Mouse (Mus musculus): ENCODE results near the gene Asb13. TPM values are rescaled to one million over a fixed set of nuclear protein-coding genes. Genes with fewer than 3 reads are reported as not detected.

Asb13 gene
- 5.4 and 9.9 TPM in 2 replicates for total RNA-seq (2014; fragmentation: Nextera tagmentation)
- total RNA-seq (2017): 7.3 and 7.7 TPM in 2 replicates

DNA sequence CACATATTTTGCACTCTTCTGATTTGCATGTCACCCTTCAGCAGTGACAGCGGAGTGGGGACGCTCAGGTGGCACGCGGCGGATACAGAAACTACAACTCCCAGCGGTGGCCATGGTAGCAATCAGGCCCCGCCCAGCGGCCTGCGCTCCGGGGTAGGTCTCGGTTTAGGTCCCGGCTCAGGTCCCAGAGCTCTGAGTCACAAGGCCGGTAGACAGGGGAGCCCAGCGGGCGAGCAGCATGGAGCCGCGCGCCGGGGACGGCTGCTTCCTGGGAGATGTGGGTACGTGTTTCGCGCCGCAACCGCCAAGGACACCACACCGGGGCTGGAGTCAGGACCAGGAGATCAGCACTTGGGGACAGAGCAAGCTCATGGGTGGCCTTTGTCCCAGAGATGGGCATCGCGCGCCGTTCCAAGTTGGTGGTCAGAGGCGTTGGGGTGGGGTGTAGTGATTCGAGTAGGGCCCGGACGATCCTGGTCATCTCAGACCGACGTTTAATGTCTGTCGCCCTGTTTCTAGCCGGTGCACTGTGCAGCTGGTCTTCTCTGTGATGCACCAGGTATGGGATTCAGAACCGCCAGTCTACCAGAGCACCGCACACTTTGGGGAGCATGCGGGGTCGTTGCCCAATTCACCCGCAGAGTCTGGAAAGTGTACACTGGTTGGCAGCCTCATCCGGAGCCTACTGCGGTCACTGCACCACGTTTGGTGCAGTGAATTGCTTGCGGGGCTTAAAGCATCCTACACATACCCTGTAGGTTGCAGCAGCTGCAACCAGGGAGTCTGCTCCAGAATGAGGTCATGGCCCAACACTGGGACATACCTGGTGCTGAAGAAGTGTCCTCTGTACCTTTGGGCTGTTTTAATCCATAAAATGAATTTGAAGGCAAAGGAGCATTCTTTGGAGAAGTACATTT lies at the start of gene Asb13:
Asb13 (plus strand) TSS at position 138 of the 917 bp plus-strand sequence.
- ATAC-seq (replicated peaks; ENCODE audit: low FRiP score, low TSS enrichment, poor library complexity, severe bottlenecking): peak; percentile 97

DNA sequence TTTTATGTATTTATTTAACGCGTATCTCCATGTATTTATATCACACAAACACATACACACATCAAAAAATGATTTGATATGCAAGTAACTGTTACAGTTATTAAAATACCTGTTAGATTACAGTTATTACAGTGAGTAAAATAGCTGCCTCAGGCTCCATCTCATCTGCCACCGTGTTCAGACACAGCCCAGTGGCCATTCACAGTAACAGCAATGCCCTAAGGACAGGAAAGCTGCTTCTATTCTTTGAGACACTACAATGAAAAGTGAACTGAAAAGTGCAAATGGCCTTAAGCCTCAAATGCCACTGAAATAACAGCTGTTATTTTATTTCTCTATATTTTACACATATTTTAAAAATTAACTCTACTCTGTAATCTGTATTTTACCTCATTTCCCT lies 43.0 kb upstream of the Asb13 start:
- ATAC-seq (replicated peaks; ENCODE audit: low FRiP score, low TSS enrichment, poor library complexity, severe bottlenecking): peak; percentile 88

DNA sequence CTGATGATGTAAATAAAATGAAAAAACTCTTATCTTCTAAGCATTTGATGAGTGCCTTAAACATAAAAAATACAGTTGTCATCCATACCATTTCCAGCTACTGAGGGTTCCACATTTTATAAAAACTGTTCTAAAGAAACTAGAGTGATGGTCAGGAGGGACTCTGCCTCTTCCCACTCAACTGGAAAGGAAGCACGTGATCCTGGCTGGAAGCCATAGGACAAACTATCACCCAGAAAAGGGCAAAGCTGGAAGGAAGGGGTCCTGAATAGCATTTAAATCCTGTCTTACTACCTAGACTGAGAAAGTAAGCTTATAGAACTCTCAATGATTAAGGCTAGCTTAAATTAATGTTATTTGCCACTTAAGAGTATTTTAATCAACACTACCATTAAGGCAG lies 39.5 kb upstream of the Asb13 start:
- ATAC-seq (replicated peaks; ENCODE audit: low FRiP score, low TSS enrichment, poor library complexity, severe bottlenecking): no peak

DNA sequence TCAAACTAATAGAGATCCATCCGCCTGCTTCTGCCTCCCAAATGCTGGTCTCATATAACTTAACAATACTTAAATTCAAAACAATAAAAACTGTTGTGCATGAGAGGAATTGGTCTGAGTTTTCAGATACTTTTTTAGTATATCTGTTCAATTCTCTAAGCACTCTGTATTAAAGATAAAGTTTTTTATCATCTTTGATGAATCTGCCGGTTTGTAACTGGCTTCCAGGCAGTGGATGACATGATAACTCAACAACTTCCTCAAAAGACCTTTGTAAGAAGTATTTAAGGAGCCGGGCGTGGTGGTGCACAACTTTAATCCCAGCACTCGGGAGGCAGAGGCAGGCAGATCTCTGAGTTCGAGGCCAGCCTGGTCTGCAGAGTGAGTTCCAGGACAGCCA lies 37.6 kb upstream of the Asb13 start:
- no peak for ATAC-seq (replicated peaks; ENCODE audit: low FRiP score, low TSS enrichment, poor library complexity, severe bottlenecking)

DNA sequence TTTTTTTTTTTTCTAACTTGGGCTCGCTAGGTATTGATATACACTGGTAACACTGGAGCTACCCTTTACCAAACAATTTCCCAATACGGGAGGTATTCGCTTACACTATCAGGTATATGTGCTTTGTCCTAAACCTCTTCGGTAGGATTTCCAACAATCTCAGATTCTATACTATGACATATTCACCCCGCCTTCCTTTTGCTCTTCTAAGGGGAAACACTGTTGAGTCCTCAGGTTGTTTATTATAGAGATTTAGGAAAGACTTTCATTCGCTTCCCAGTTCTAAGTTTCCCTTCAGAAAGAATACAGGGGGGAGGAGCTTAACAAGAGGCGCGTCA lies 24.1 kb upstream of the Asb13 start:
- ATAC-seq (replicated peaks; ENCODE audit: low FRiP score, low TSS enrichment, poor library complexity, severe bottlenecking): peak; percentile 21; the same call in 1 of the 2 replicates

DNA sequence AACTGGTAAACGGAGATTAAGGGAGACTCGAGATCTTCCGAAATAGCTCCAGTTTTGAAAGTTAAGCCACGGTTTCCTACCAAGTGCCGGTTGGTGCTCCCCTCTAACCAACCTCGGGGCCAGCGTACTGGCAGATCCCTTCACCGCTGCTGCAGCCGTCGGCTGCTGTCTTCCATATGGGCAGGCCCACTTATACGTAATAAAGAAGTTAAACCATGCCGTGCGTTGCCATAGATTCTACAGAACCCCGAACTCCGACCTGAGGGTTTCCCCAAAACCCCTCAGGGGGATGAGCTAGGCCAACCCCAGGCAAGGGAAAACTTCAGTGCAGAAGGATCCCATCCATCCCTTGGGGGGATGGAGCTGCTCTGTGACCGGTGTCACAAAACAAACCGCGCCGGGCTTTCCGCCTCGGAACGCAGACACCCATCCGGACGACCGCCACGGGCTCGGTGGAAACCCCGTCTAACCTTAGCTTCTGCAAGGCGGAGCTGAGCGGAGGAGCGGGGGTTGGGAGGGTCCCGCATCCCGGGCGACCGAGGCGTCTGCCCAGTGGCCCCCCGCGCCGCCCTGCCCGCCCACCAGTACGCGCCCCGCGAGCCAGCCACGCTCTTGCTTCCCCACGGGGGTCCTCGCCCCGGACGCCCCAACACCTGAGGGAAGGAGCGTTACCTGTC lies 23.6 kb upstream of the Asb13 start:
- ATAC-seq (replicated peaks; ENCODE audit: low FRiP score, low TSS enrichment, poor library complexity, severe bottlenecking): peak; percentile 72

DNA sequence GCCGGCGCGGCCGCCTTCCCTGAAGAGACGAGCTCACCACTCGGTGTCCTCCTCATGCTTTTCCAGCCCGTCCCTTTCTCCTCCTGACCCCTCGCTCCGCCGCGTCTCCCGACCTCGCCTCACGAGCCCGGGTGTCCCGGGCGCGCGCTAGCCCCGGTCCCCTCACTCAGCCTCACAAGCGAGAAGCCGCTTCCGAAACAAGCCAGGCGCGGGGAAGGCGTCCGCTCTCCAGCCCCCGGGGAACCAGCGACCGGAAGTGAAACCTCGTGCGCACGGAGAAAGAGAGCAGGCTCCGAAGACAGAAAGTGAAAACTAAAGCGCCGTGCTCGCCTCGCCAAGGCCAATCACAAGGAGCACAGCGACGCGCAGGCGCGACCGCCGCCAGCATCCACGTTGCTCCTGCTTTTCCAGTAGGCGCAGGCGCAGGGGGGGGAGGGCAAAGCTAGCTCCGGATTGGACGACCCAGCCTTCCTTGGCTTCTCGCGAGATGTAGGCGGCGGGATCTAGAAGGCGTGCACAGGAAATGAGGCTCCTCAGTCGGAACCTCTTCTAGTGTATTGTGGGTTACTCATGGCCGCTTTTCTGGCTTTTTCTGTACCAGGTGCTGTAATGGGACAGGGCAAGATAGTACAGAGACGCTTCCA lies 22.9 kb upstream of the Asb13 start, which contains the start of gene Fam208b:
Fam208b (minus strand) TSS at position 314 of the 644 bp plus-strand sequence.
- peak; percentile 96 for ATAC-seq (replicated peaks; ENCODE audit: low FRiP score, low TSS enrichment, poor library complexity, severe bottlenecking)

DNA sequence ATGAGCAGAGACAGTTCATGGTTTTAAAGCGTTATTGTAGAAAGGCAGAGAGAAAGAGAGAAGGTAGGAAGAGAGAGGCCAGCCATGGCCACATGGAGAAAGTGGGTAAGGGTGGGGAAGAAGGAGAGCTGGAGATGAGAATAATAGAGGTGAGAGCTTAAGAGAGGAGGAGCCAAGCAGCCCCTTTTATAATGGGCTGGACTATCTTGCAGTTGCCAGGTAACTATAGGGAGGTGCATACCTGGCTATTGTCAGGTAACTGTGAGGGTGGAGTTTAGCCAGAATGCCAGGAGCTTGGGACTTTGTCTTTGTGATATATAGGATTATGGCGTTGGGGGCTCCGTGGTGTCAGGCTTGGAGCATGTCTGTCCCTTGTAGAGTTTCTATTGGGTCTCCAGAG lies 6.7 kb upstream of the Asb13 start:
- no peak for ATAC-seq (replicated peaks; ENCODE audit: low FRiP score, low TSS enrichment, poor library complexity, severe bottlenecking)

DNA sequence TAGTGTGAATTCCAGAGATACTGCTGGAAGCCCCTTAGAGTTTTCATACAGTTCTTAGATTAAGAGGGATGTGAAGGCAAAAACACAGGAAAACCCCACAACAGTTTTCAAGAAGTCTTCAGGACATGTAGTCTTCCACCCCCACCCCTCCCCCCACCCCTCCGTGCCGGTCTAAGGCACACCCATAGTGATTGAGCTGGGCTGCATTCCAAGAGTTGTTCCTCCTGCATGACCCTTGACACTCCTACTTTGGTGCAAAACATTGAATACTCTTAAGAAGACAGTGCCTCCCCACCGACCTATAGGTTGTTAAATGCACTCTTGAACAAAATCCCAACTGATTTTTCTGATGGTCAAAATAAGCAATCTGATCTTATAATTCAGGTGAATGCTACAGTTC lies 5.7 kb upstream of the Asb13 start:
- ATAC-seq (replicated peaks; ENCODE audit: low FRiP score, low TSS enrichment, poor library complexity, severe bottlenecking): no peak

DNA sequence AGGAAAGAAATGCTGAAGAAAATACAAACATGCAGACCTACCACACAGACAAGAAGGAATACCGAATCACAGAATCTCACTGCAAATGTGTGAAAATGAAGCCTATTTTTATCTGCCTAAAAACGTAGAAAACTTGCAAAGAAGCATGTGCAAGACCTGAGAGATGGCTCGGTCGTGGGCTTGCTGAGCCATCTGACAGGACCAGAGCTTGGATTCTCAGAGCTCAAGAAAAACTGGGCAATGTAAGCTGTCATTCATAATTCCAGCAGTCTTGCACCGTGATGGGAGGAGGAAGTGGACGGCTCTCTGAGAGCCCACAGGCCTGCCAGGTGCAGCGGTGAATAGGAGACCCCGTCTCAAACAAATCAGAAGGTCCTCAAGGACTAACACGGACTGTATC lies 1.3 kb upstream of the Asb13 start:
- ATAC-seq (replicated peaks; ENCODE audit: low FRiP score, low TSS enrichment, poor library complexity, severe bottlenecking): no peak

DNA sequence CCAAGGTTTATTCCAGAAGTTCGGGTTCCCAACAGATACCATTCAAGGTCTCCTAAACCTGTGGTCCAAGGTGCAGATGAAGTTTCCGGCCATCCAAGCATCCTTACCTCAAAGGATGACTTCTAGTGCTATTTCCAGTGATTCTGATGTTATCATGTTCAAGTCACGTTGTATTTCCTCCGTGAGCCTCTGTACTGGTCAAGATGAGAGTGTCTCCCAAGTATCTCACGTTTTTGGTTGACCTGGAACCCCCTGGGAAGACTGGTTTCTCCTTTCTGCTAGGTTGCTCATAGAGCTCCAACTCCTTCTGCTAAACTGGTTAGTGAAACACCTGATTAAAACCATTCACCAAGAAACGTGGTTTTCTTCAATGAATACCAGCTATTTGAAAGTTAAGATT lies 701 bp upstream of the Asb13 start:
- ATAC-seq (replicated peaks; ENCODE audit: low FRiP score, low TSS enrichment, poor library complexity, severe bottlenecking): no peak

DNA sequence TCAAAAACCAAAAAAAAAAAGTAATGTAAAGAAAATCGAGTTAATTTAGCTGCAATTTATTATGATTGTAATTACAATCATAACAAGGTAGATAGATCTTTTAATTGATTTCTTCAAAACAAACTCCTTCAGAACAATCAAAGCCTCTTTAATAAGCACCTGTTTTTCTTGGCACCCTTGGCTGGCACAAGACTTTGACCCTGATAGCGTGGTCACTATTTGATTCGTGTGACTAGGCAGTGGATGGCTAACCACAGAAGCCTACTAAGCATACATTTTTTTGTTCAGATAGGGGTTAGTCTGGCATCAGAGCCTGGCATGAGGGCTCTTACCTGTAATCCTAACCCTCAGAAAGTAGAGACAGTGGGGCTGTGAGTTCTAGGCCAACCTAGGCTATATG lies 1.2 kb downstream of the Asb13 start:
- 0 out of 2 replicates have a peak, but pooled peaks have one; percentile 11 for ATAC-seq (replicated peaks; ENCODE audit: low FRiP score, low TSS enrichment, poor library complexity, severe bottlenecking)

DNA sequence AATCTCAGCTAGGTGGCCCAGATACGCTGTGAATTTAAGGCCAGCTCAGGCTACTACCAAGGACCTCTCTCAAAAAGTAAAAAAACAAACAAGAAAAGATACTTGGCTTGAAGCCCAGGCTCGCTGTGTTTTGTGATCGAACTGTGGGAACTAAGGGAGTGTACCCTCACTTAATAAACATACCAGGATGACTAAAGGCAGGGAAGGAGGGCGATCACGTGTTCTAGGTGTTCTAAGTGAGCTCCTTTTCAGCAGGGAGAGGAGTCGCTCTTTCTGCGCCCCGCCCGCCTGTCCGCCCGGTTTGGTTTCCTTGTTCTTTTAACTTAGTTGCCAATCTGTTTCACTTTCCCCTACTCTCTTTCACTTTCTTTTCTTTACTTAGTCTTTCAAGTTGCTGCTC lies 3.0 kb downstream of the Asb13 start:
- peak; percentile 51 for ATAC-seq (replicated peaks; ENCODE audit: low FRiP score, low TSS enrichment, poor library complexity, severe bottlenecking)

DNA sequence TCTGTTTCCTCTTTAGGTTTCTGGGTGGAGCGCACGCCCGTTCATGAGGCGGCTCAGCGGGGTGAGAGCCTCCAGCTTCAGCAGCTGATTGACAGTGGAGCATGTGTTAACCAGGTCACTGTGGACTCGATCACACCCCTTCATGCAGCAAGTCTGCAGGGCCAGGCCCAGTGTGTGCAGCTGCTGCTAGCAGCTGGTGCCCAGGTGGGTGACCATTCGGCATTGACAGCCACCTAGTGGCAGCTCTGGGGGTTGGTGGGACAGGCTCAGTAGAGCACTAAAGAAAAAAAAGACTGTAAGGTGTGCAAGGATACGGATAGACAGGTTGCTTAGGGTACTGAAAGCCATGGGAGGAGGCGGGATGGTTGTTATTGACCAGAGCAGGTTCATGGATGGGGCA lies 8.2 kb downstream of the Asb13 start:
- peak; percentile 82 for ATAC-seq (replicated peaks; ENCODE audit: low FRiP score, low TSS enrichment, poor library complexity, severe bottlenecking)

DNA sequence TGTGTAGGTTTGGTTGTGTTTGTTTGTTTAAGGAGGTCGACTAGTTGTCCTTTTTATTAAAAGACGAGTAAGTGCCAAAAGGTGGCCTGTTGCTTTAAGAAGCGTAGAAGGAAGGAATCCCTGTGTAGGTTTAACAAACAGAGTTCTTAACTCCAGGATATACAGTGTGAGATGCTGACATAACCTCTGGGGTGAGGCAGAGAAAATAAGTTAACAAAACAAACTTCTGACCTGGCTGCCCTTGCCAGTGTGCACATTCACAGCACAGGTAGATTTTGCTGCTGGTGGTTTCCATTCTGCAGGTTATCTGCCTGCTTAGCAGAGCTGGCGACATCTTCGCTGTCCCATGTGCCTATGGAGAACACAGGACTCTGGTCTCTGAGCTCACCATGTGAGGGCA lies 8.7 kb downstream of the Asb13 start:
- ATAC-seq (replicated peaks; ENCODE audit: low FRiP score, low TSS enrichment, poor library complexity, severe bottlenecking): no peak

DNA sequence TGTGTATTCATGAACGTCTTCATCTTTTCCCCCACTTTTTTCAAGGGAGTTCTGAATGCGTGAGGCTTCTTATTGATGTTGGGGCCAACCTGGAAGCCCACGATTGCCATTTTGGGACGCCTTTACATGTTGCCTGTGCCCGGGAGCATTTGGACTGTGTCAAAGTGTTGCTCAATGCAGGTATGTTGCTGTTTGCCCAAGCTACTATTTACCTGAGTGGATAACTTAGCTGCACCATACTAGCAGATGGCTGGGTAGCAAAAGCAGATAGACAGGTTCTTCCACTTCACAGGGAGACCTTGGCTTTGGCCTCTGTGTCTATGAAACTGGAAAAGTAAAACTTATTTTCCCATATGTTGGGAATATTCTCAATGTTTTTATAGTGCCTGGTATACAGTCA lies 11.0 kb downstream of the Asb13 start:
- no peak for ATAC-seq (replicated peaks; ENCODE audit: low FRiP score, low TSS enrichment, poor library complexity, severe bottlenecking)

DNA sequence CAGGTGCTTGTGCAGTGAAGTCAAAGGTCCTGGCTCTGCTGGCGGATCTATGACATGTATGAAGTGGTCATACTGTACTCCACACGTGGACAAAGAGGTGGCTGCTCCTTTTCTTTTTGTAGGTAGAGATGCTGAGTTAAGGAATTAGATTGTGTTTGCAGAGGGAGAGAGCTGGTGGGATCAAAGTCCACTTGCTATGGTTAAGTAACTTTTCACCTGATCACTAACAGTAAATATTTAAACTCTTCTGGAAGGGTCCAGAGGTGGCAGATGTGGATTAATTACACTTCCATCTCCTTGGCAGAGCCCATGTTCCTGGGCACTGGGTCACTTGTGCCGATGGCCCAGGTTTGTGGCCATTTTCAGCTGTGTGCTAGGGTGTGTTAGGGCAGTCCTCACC lies 12.1 kb downstream of the Asb13 start:
- no peak for ATAC-seq (replicated peaks; ENCODE audit: low FRiP score, low TSS enrichment, poor library complexity, severe bottlenecking)

DNA sequence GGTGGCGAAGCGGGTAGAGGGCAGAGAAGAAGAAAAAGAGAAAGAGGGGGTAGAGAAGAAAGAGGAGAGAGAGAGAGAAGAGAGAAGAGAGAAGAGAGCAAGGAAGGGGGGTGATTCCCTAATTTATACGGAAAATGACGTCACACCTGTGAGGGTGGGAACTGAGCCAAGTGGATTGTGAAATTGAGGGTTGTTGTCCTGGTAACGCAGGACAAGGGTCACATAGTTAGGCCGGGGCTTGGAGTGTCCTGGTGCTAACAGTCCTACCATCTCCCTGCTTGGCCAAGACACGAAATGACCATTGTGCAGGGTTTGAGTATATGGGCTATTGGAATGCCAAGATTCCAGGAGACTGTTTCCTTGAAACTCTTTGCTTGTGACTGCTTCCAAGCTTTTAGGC lies 12.7 kb downstream of the Asb13 start:
- no peak for ATAC-seq (replicated peaks; ENCODE audit: low FRiP score, low TSS enrichment, poor library complexity, severe bottlenecking)

DNA sequence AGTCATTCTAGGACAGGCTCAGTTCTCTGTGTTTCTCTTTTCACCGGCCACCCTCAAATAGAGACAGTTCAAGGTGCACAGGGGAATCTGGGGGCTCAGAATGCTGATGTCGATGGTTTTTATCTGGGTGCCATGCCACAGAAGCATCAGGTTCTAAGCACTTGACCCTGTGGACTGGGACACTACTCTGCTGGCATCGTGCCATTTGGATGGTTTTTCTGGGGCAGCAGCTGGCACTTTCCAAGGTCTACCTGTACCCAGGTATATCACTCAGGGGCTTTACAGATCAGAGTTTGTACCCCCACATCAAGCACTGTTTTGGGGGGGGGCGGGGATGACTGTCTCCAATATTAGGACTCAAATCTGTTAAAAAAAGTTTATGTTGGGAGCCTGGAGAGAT lies 16.7 kb downstream of the Asb13 start:
- ATAC-seq (replicated peaks; ENCODE audit: low FRiP score, low TSS enrichment, poor library complexity, severe bottlenecking): no peak

DNA sequence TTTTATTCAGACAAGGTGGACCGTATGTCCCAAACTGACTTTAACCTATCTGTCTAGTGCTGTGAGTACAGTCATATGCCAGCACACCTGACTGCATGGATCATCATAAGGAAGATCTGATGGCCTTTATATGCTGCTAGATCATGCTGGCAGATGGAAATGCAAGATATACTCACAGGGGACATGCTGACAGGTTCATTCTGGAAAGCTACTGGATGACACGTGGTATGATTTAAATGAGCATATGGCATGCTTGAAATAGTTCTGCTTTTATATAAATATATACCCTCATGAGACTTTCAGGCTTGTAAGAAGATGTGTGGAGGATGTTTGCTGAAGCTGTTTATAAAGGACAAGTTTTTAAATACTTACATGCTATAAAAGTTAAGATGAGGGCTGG lies 20.6 kb downstream of the Asb13 start:
- ATAC-seq (replicated peaks; ENCODE audit: low FRiP score, low TSS enrichment, poor library complexity, severe bottlenecking): no peak

All from megakaryocyte-erythroid progenitor cell, adult 5-6 weeks (primary cell).